Mouse (Mus musculus) megakaryocyte, adult 5-6 weeks (primary cell): ENCODE data around the gene Pou3f1. TPM values are rescaled to one million over a fixed set of nuclear protein-coding genes. Genes with fewer than 3 reads are reported as not detected.
A peak's percentile ranks its signal among the peaks of the same experiment; 100 is the strongest.
"Not testable (repeated sequence)": the region's sequence is repeated elsewhere in the genome, so short reads cannot be mapped to it uniquely, and the experiment has no call there.

Source experiments
- ATAC-seq: 2 replicates; pipeline ENCODE4 v1.8.0; 2016; ENCODE audit warnings: mild to moderate bottlenecking, inconsistent platforms; ENCODE audit not compliant: poor library complexity, severe bottlenecking
- total RNA-seq, 2 experiments: library from RNA; stranded (forward) in 1 of 2; stranded (reverse) in 1 of 2; fragments of 153-499, 151-499 nt in 1 of 2; fragments of 221-1000, 200-1000 nt in 1 of 2; gene quantifications; 2 replicates each; pipeline versions ENCODE4 v1.2.3 to v1.2.4; 2015 to 2017

Gene Pou3f1
- total RNA-seq, 2 experiments from 2014 or later: not detected

GRCm38 (mm10) chr4:124685453-124685852 lies 28.8 kb downstream of the Pou3f1 start:
- ATAC-seq: no peak

- ATAC-seq: no peak
These were observed 29.3 kb downstream of the Pou3f1 start for GRCm38 (mm10) chr4:124685897-124686402.

GRCm38 (mm10) chr4:124691455-124691854 lies 34.8 kb downstream of the Pou3f1 start:
- no peak for ATAC-seq

- no peak for ATAC-seq
These were observed 35.8 kb downstream of the Pou3f1 start for GRCm38 (mm10) chr4:124692416-124692861.

GRCm38 (mm10) chr4:124693135-124693894 lies 36.7 kb downstream of the Pou3f1 start, which contains the start of gene Utp11:
Gene Utp11 (minus strand): TSS chr4:124693600.
- peak; percentile 93 for ATAC-seq

- ATAC-seq: no peak
These were observed 38.0 kb downstream of the Pou3f1 start for GRCm38 (mm10) chr4:124694572-124694971.

- ATAC-seq: peak; percentile 49
These were observed 39.3 kb downstream of the Pou3f1 start for GRCm38 (mm10) chr4:124695786-124696516.

- no peak for ATAC-seq
These were observed 43.2 kb downstream of the Pou3f1 start for GRCm38 (mm10) chr4:124699791-124700190.

- peak; percentile 39 for ATAC-seq
These were observed 43.8 kb downstream of the Pou3f1 start, which contains the start of gene Fhl3 for GRCm38 (mm10) chr4:124700248-124700971. Gene Fhl3 (plus strand): TSS chr4:124700701.

GRCm38 (mm10) chr4:124701052-124701845 lies 44.6 kb downstream of the Pou3f1 start:
- ATAC-seq: peak; percentile 36

- ATAC-seq: no peak
These were observed 45.3 kb downstream of the Pou3f1 start for GRCm38 (mm10) chr4:124701916-124702315.

GRCm38 (mm10) chr4:124703406-124703805 lies 46.8 kb downstream of the Pou3f1 start:
- ATAC-seq: peak; percentile 17

GRCm38 (mm10) chr4:124703881-124704796 lies 47.5 kb downstream of the Pou3f1 start:
- peak; percentile 25 for ATAC-seq

GRCm38 (mm10) chr4:124704797-124705474 lies 48.3 kb downstream of the Pou3f1 start:
- ATAC-seq: no peak

GRCm38 (mm10) chr4:124705661-124706269 lies 49.2 kb downstream of the Pou3f1 start:
- no peak for ATAC-seq

- not testable (repeated sequence) for ATAC-seq
These were observed 51.0 kb downstream of the Pou3f1 start for GRCm38 (mm10) chr4:124707381-124708199.

- ATAC-seq: not testable (repeated sequence)
These were observed 51.6 kb downstream of the Pou3f1 start for GRCm38 (mm10) chr4:124708200-124708517.
